Mouse (Mus musculus) cerebellum, postnatal 36 days (tissue): Measurements from ENCODE around the gene Krtcap3.

Source experiments
- DNase-seq, 2 experiments: peaks; one replicate each; pipeline ENCODE4 v3.0.0; 2021 to 2022; ENCODE audit warnings: mixed read lengths in 2 of 2

Gene Krtcap3

GRCm38 (mm10) chr5:31253806-31254205 is 2.3 kb downstream of the Krtcap3 start:
- no peak for DNase-seq

GRCm38 (mm10) chr5:31254452-31254851 is 3.0 kb downstream of the Krtcap3 start:
- DNase-seq: no peak

GRCm38 (mm10) chr5:31254901-31255300 is 3.4 kb downstream of the Krtcap3 start:
- DNase-seq: no peak

- DNase-seq: no peak
These were observed 3.9 kb downstream of the Krtcap3 start for GRCm38 (mm10) chr5:31255381-31255780.

GRCm38 (mm10) chr5:31255971-31256370 is 4.5 kb downstream of the Krtcap3 start:
- DNase-seq: no peak

- no peak for DNase-seq
These were observed 6.1 kb downstream of the Krtcap3 start for GRCm38 (mm10) chr5:31257616-31258015.

- DNase-seq: peak; percentile 30 to 57
These were observed 14.6 kb downstream of the Krtcap3 start for GRCm38 (mm10) chr5:31266101-31266500.

GRCm38 (mm10) chr5:31267686-31268085 is 16.2 kb downstream of the Krtcap3 start:
- DNase-seq: no peak

GRCm38 (mm10) chr5:31273018-31273417 is 21.5 kb downstream of the Krtcap3 start:
- DNase-seq: no peak

- DNase-seq: no peak
These were observed 27.9 kb downstream of the Krtcap3 start for GRCm38 (mm10) chr5:31279245-31279988.

GRCm38 (mm10) chr5:31288225-31288624 is 36.7 kb downstream of the Krtcap3 start:
- no peak for DNase-seq

GRCm38 (mm10) chr5:31288655-31289054 is 37.2 kb downstream of the Krtcap3 start:
- no peak for DNase-seq

GRCm38 (mm10) chr5:31289626-31290230 is 38.2 kb downstream of the Krtcap3 start:
- DNase-seq: no peak

GRCm38 (mm10) chr5:31290521-31291360 is 39.2 kb downstream of the Krtcap3 start, which contains the start of gene Ift172:
Ift172 (minus strand) TSS chr5:31291116.
- peak; percentile 95 to 96 for DNase-seq

GRCm38 (mm10) chr5:31291361-31291688 is 39.8 kb downstream of the Krtcap3 start:
- no peak for DNase-seq

- peak; percentile 21 to 32 for DNase-seq
These were observed 43.6 kb downstream of the Krtcap3 start for GRCm38 (mm10) chr5:31294964-31295605.

GRCm38 (mm10) chr5:31295606-31296141 is 44.2 kb downstream of the Krtcap3 start, which contains the start of gene Fndc4:
Fndc4 (minus strand) TSS chr5:31296080.
- DNase-seq: peak; percentile 63 to 73

- DNase-seq: no peak
These were observed 45.7 kb downstream of the Krtcap3 start, which contains the start of gene Gckr for GRCm38 (mm10) chr5:31297047-31297757. Gckr (plus strand) TSS chr5:31297443.

GRCm38 (mm10) chr5:31297981-31298380 is 46.5 kb downstream of the Krtcap3 start:
- DNase-seq: no peak

- no peak for DNase-seq
These were observed 47.0 kb downstream of the Krtcap3 start for GRCm38 (mm10) chr5:31298486-31298885.

GRCm38 (mm10) chr5:31301866-31302265 is 50.4 kb downstream of the Krtcap3 start:
- no peak for DNase-seq
